Mouse (Mus musculus) liver, postnatal 0 days (tissue): ENCODE results near the gene Zfp503.

ENCODE experiments used
- CTCF ChIP-seq: sonication (generic); IDR thresholded peaks from 2 replicates; pipeline ENCODE4 v1.5.1; 2016; ENCODE audit warnings: antibody characterized with exemption, low read depth
- EP300 ChIP-seq: IDR thresholded peaks from 2 replicates; pipeline ENCODE4 v1.6.1; 2016; ENCODE audit warnings: antibody characterized with exemption, low read depth, mild to moderate bottlenecking

- TF ChIP-seq CTCF (no peak; the same call in 1 of the 2 replicates), EP300 (no peak)
Observed at GRCm38 (mm10) chr14:22019252-22019948, 30.0 kb upstream of the Zfp503 start, which contains the start of gene Lrmda.
